Mouse (Mus musculus) urinary bladder, postnatal 14 days (tissue): Measurements from ENCODE around the gene Btg1-ps1.
"Not testable (repeated sequence)": the region's sequence is repeated elsewhere in the genome, so short reads cannot be mapped to it uniquely, and the experiment has no call there.

Experiments used
- DNase-seq: peaks from one replicate; pipeline ENCODE4 v3.0.0; 2021; ENCODE audit warnings: low spot score

The Btg1-ps1 gene

GRCm38 (mm10) chrX:38018597-38018996 lies at the start of gene Btg1-ps1:
Btg1-ps1 (minus strand) TSS chrX:38018815.
- DNase-seq, result not testable (repeated sequence)

- no peak for DNase-seq
Measured at GRCm38 (mm10) chrX:38066175-38066574, 47.6 kb upstream of the Btg1-ps1 start, which contains the start of gene Rhox10. Rhox10 (plus strand) TSS chrX:38066475.

DNA sequence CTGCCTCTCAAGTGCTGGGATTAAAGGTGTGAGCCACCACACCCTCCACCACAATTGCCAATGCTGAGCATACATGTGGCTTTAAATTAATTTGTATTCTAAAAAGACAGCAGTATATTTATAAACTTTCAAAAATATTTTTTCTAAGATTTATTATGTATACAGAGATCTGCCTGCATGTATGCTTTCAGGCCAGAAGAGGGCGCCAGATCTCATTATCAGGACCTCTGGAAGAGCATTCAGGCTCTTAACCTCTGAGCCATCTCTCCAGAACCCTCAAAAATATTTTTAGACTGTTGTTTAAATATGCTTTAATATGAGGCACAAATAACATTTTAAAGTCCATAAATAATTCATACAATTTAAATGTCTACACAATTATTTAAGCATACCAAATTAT lies 42.9 kb upstream of the Btg1-ps1 start:
- peak; percentile 4 for DNase-seq

DNA sequence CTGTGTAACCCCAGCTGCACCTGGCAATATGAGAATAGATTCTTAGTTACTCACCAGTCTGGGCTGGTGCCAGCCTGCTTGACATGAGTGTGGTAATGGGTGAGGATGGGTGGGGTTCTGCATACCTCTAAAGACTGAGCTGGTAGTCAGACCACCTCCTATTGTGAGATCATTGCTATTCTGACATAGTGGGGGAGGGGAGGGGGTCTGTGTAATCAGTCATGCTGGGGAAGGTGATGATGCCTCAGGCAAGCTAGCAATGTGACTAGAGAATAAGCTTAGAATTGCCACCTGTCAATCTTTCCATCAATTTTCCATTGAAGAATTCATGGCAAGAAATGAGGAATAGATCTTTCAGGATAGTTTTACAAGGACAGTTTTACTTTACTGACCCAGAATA lies 24.4 kb upstream of the Btg1-ps1 start, which contains the start of gene Btg1-ps2:
Gene Btg1-ps2, minus strand, starts transcription at position 101 of the 400 bp plus-strand sequence.
- DNase-seq, result not testable (repeated sequence)

DNA sequence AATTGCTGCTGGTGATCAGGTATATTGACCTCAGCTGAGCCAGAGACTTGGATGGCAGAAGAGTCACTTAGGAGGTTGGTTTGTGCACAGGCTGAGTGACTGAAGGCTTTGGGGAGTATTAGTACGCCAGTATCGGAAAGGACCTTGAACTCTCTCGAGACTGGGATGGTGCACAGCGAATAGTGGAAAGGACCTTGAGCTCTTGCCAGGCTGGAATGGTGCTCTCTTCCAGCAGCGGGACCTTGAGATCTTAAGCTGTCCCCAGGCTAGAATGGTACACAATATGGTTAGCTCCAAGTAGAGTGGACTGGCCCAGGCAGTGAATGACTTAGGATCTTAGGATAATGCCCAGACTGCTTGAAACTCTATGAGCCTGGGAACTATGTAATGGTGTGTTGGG lies 21.1 kb upstream of the Btg1-ps1 start:
- no peak for DNase-seq

DNA sequence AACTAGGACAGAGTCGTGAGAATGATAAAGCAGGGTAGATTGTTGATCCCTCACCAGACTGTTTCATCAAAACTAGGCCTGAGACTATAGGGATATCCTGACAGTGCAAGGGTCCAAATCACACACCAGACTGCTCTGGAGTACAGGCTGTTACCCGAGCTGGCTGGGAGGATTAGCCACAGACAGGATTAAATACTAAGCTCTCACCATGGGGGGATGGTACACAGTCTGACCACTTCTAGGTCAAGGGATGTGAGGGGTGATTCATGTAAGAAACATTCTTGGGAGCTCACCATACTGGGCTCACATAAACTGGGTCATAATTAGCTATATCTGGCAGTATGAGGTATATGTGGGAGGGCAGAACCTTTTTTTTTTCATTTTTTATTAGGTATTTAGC lies 15.2 kb upstream of the Btg1-ps1 start:
- no peak for DNase-seq

GRCm38 (mm10) chrX:38008756-38009155 lies 9.9 kb downstream of the Btg1-ps1 start:
- peak; percentile 5 for DNase-seq
